Mouse (Mus musculus) limb, embryonic 10.5 days (tissue): ENCODE measurements around the gene Hyal5. TPM values are rescaled to one million over a fixed set of nuclear protein-coding genes. Genes with fewer than 3 reads are reported as not detected.

Source experiments
- DNase-seq: peaks from one replicate; pipeline ENCODE4 v3.0.0-alpha.2; 2017; ENCODE audit warnings: low spot score
- H3K27ac ChIP-seq: fragments of 300-500 bp; sonication (generic); 2 replicates; pipeline ENCODE4 v1.5.1; 2016; ENCODE audit warnings: mild to moderate bottlenecking
- H3K27me3 ChIP-seq: fragments of 300-500 bp; sonication (generic); 2 replicates; pipeline ENCODE4 v1.6.1; 2016; ENCODE audit warnings: low read depth, mild to moderate bottlenecking; ENCODE audit not compliant: poor library complexity, severe bottlenecking
- H3K36me3 ChIP-seq: fragments of 300-500 bp; sonication (generic); 2 replicates; pipeline ENCODE4 v1.6.1; 2016; ENCODE audit warnings: mild to moderate bottlenecking, moderate library complexity
- H3K4me1 ChIP-seq: fragments of 300-500 bp; sonication (generic); 2 replicates; pipeline ENCODE4 v1.6.1; 2016
- H3K4me3 ChIP-seq: fragments of 300-500 bp; sonication (generic); 2 replicates; pipeline ENCODE4 v1.5.1; 2016; ENCODE audit warnings: mild to moderate bottlenecking, moderate library complexity
- H3K9me3 ChIP-seq: fragments of 300-500 bp; sonication (generic); replicated peaks from 2 replicates; pipeline ENCODE4 v1.6.1; 2016; ENCODE audit warnings: mild to moderate bottlenecking
- WGBS: fragments of 180-500 bp; shearing (Covaris S2); methylation state at CpG from one replicate; pipeline ENCODE4 v1.1.7; 2016; 5-methylcytosine and 5-hydroxymethylcytosine counted together
- polyA plus RNA-seq: library from polyadenylated mRNA; unstranded; fragments of >200 nt; fragmentation: Nextera tagmentation; extraction: Ambion mirVana; gene quantifications from 2 replicates; pipeline ENCODE4 v1.2.1, GENCODE M21; 2016

Hyal5 gene
- not detected in 2 replicates for polyA plus RNA-seq

DNA sequence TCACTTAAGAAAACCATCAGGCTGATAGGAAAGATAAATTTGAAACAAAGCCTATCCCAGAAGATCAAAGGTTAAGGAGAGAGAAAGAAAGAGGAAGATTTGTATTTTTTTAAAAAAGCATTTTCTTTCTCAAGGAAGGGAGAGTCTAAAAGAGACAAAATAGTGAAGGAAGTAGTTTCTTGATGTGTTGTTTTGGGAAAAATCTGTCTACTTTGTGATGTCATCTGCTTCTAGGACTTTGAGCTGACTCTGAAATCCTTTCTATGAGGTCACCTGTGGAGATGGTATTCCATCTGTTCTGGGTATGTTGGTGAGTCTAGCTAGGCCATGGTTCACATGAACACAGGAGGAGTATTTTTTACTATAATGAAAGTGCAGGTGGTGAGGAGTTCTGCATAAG is at the start of gene Hyal5:
Gene Hyal5, plus strand, starts transcription at position 301 of the 400 bp plus-strand sequence.
- H3K36me3 ChIP-seq = no peaks in the 10 kb centered on the region
- H3K4me3 ChIP-seq = no peak within 1 kb of the TSS
- no peaks in the 10 kb centered on the region for H3K4me1 ChIP-seq
- H3K27me3 ChIP-seq = no peaks in the 10 kb centered on the region
- DNase-seq = no peak
- H3K27ac ChIP-seq = no peak within 1 kb of the TSS
- H3K9me3 ChIP-seq = no peaks in the 10 kb centered on the region

DNA sequence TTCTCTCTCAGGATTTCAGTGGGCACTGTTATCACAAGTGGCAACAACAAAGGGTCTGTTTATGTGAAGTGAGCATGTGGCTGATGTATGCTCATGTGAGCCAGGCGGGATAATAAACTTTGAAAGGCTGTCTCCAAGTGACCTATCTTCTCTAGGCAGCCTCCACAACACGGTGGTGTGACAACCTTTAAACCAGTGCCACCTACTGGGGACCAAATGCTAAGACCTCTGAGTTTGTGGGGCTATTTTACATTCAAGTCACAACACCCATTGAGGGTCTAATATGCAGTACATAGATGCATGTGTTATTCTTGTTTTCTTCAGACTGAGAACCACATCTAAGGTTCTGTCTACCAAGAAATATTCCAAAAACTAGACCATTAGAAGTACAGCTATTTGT is 35.7 kb upstream of the Hyal5 start:
- Histone ChIP-seq H3K9me3 (no peaks in the 10 kb centered on the region), H3K36me3 (no peaks in the 10 kb centered on the region), H3K4me3 (no peak overlapping the region), H3K27ac (no peak overlapping the region), H3K4me1 (no peaks in the 10 kb centered on the region), H3K27me3 (no peaks in the 10 kb centered on the region)
- WGBS = 57% methylated on average over 2 of the region's 2 CpGs
- DNase-seq = no peak

DNA sequence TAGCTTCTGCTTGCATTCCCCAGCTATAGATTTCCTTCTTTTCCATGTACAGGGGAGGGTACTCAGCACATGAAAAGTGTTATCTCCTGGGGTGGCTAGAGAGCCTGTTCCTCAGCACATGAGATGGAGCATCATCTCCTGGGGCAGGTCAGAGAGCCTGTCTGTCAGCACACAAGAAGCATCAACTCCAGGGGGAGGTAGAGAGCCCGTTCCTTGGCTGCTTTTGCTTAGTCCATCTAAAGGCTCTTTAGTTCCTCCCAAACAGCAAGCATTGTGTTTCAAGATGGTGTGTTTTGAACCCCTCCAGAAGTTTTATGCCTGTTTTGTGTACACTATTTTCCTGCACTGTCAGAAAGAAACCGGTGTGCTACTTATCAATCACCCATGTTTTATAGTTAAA is 2.5 kb downstream of the Hyal5 start:
- H3K36me3 ChIP-seq = no peaks in the 10 kb centered on the region
- H3K4me3 ChIP-seq = no peak overlapping the region
- H3K27ac ChIP-seq = no peak overlapping the region
- H3K27me3 ChIP-seq = no peaks in the 10 kb centered on the region
- H3K9me3 ChIP-seq = no peaks in the 10 kb centered on the region
- no peak for DNase-seq
- no peaks in the 10 kb centered on the region for H3K4me1 ChIP-seq
- 48% methylated on average over 2 of the region's 2 CpGs for WGBS

DNA sequence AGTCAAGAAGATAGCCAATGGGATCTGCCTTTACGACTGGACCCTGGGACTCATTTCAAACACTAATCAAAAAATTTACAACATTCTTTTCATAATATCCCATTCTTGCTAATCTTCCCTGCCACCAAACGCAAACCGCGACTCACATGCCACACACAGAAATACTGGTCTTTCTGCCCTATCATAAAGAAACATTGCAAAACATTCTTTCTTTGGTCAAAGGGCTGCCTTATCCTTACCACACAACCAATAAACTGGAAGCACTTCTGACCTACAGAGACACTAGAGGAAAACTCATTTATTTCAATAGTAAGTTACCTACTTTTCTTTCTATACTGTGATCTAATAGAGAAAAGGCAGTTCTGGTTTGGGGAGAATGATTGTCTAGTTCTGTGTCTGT is 5.9 kb downstream of the Hyal5 start:
- no peaks in the 10 kb centered on the region for H3K9me3 ChIP-seq
- DNase-seq = no peak
- no peaks in the 10 kb centered on the region for H3K36me3 ChIP-seq
- H3K27ac ChIP-seq = no peak overlapping the region
- H3K4me1 ChIP-seq = no peaks in the 10 kb centered on the region
- WGBS = 93% methylated on average over 4 of the region's 4 CpGs
- no peaks in the 10 kb centered on the region for H3K27me3 ChIP-seq
- no peak overlapping the region for H3K4me3 ChIP-seq

DNA sequence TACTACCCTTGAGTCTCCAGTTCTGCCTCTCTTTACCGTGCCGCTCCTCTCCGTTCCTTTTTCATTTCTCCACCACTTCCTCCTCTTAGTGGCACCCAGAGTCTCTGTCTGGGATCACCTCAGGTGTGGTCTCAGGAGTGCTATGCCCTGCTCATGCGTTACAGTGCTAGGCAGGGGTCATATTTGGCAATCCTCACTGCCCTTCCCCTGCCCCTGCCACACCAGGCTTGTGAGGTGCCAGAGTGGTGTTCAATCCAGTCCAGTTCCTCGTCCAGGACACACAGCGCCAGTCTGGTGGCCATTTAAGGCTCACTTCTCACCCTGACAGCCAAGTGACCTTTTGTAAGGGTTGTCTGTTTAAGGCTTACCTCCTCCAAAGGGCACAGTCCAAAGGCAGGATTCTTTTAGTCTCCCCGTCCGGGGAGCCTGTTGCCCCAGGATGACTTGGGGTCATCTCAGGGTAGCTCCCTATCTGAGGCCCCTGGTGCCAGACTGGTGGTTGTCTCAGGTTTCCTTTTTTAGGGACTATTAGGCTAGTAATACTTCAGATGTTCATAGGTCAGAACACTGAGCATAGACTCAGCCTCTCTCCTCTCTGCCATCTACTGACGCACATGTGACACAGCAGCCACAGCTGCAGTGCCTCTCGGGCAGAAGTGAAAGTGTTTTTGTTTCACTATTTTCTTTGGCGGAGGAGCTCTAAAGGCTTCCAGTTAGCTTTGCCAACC is 36.5 kb downstream of the Hyal5 start:
- 74% methylated on average over 11 of the region's 11 CpGs for WGBS
- no peak overlapping the region for H3K27ac ChIP-seq
- H3K4me1 ChIP-seq = no peaks in the 10 kb centered on the region
- no peak overlapping the region for H3K4me3 ChIP-seq
- no peaks in the 10 kb centered on the region for H3K9me3 ChIP-seq
- no peaks in the 10 kb centered on the region for H3K36me3 ChIP-seq
- no peaks in the 10 kb centered on the region for H3K27me3 ChIP-seq
- peak; percentile 29 for DNase-seq

DNA sequence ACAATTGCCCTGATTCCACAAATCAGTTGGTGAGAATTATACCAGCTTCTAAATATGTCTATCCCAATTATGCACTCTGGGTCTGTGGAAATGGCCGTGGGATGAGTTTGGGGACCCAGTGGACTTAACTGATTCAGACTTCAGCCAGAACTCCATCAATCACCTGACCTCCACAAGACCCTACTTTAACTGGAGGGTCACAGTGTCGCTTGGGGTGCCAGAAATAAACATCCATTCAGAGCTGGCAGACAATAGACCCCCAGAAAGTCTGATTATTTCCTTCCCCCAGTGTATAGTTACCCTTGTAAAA is 37.0 kb downstream of the Hyal5 start:
- no peaks in the 10 kb centered on the region for H3K27me3 ChIP-seq
- H3K4me1 ChIP-seq = no peaks in the 10 kb centered on the region
- H3K4me3 ChIP-seq = no peak overlapping the region
- no peaks in the 10 kb centered on the region for H3K9me3 ChIP-seq
- DNase-seq = no peak
- WGBS = 53% methylated on average over 2 of the region's 2 CpGs
- H3K27ac ChIP-seq = no peak overlapping the region
- H3K36me3 ChIP-seq = no peaks in the 10 kb centered on the region

DNA sequence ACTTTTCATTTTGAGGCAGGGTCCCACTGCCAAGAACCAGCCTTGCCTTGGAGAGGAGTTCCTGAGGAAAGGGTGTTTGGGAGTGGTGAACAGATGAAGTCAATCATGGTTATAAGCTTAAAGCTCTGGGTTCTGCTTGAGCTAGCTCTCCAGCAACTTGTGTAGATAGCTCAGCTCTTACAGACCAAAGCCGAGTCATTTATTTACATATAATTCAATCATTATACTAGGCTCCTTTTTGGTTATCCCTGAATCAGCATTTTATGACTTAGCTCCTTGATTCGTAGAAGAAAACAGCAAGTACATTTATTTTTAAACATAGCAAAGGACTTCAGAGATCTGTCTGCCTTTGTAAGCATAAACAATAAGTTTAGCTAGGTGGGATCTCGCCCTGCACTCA is 47.3 kb downstream of the Hyal5 start:
- Histone ChIP-seq H3K9me3 (no peaks in the 10 kb centered on the region), H3K4me3 (no peak overlapping the region), H3K4me1 (no peaks in the 10 kb centered on the region), H3K36me3 (no peaks in the 10 kb centered on the region), H3K27ac (no peak overlapping the region), H3K27me3 (no peaks in the 10 kb centered on the region)
- DNase-seq = no peak
- 81% methylated on average over 3 of the region's 3 CpGs for WGBS

DNA sequence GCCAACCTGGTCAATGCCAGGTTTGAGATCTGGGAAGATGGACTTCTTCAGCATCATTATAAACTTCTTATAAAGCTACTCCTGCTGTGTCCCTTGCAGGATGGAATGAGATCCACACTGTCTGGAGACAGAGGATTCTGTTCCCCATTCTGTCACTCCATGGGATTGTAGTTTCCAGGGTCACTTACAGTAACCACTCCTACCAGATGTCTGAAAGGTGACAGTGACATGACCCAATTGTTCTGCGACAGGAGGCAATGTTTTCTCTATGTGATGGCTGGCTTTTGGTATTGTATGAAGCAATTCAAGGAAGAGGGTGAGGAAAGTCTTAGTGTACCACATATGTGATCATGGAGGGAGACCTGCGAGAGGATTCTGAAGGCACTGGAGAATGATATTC is 50.0 kb downstream of the Hyal5 start:
- H3K27me3 ChIP-seq = no peaks in the 10 kb centered on the region
- no peaks in the 10 kb centered on the region for H3K9me3 ChIP-seq
- WGBS = 90% methylated on average over 2 of the region's 2 CpGs
- no peaks in the 10 kb centered on the region for H3K36me3 ChIP-seq
- H3K4me3 ChIP-seq = no peak overlapping the region
- no peak for DNase-seq
- H3K4me1 ChIP-seq = no peaks in the 10 kb centered on the region
- H3K27ac ChIP-seq = no peak overlapping the region

DNA sequence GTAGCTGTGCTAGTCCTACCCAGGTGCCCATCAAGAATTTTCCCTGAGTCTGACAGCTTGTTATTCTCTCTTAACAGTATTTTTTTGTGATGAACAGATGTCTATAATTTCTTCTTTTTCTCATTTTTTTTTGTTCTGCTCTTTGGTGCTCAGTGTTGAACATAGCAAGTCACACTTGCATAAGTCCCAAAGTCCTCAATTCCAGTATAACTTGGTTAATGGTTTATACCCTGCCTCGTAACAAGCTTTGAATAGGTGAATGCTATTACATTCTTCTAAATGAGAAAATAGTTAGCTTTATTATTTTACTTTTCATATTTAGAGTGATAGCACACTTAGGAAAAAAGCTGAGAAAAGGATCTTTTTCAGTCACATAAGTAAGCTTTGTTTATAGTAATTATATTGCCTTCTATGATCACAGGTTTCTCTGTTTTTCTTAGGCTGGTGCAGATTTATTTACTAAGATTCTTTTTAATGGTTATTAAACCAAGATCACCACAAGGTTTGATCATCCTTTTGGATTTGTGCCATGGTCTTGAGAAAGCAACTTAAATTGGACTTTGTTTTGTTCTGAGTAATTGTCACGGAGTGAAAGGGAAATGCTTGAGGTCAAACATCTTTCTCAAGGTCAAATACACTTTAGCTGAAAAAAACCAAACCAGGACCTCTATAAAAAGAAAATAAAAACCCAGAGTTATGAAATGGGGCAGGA is 52.4 kb downstream of the Hyal5 start:
- Histone ChIP-seq H3K36me3 (no peaks in the 10 kb centered on the region), H3K4me1 (no peaks in the 10 kb centered on the region), H3K27ac (no peak overlapping the region), H3K27me3 (no peaks in the 10 kb centered on the region), H3K4me3 (no peak overlapping the region), H3K9me3 (no peaks in the 10 kb centered on the region)
- 73% methylated on average over 2 of the region's 2 CpGs for WGBS
- no peak for DNase-seq

DNA sequence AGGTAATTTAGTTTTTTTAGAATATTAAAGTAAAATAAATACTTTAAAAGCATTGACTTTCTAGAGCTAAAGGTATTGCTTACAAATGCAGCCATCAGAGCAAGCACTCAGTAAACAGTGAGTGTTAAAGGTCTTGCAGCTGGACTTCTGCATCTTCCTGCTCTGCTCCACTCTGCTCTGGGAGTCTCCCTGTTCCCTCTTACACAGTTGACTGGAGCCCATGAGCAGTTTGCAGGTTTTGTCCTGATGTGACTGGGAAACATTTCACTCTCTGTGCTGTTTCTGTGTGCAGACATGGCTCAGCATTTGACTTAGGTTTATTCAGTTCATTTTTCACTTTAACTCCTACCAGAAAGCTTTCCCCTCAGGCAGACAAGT is 52.9 kb downstream of the Hyal5 start:
- Histone ChIP-seq H3K4me1 (no peaks in the 10 kb centered on the region), H3K36me3 (no peaks in the 10 kb centered on the region), H3K27ac (no peak overlapping the region), H3K4me3 (no peak overlapping the region), H3K9me3 (no peaks in the 10 kb centered on the region), H3K27me3 (no peaks in the 10 kb centered on the region)
- DNase-seq = no peak

DNA sequence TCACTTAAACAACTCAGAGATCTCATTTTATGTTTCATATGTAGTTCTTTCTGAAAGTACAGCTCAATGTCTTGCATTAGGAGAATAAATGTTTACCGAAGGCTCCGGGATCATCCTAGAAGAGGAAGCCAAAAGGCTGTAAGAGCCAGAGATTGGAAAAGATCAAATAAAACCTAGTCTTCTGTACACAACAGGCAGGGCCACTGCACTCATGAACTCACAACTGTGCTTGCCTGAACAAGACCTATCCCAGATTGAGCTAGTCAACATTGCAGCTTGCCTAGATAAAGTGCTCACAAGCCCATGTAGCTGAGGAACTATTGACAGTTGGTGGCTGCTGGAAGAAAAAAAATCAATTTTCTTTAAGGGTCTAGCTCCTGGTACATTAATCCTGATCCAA is 55.8 kb downstream of the Hyal5 start:
- no peak overlapping the region for H3K27ac ChIP-seq
- H3K27me3 ChIP-seq = no peaks in the 10 kb centered on the region
- H3K36me3 ChIP-seq = no peaks in the 10 kb centered on the region
- no peak for DNase-seq
- 99% methylated on average over 2 of the region's 2 CpGs for WGBS
- no peaks in the 10 kb centered on the region for H3K4me1 ChIP-seq
- H3K4me3 ChIP-seq = no peak overlapping the region
- H3K9me3 ChIP-seq = no peaks in the 10 kb centered on the region

DNA sequence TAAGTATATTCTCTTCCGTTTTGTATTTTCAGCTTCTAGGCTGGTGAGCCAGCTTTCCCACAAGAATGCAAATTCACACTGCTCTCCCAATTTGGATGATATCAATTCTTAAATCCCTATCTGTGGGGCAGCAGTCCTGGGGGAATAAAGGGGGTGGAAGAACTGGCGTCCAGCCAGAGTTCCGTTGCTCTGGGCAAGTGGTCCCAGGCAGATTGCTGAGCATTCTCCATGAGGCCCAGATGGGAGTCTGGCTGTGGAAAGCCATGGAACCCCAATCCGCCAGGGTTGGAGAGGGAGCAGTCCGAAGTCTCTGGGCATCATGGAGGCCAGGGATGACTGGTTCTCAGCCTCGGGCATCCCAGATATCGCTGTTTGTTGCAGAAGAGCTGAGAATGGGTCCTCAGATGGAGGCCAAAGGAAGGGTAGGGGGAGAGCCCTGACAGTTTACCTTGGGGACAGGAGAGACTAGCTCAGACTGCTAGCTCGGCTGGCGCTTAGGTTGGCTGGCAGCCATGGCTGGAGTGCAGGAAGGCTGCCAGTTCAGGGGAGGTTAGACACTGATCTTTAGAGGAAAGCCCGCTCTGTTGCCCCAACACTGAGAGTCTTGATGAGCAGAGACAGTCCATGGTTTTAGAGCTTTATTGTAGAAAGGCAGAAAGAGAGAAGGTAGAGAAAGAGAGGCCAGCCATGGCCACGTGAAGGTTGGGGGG is 67.4 kb downstream of the Hyal5 start:
- Histone ChIP-seq H3K4me3 (no peak overlapping the region), H3K4me1 (no peaks in the 10 kb centered on the region), H3K27me3 (no peaks in the 10 kb centered on the region), H3K36me3 (no peaks in the 10 kb centered on the region), H3K27ac (no peak overlapping the region), H3K9me3 (no peaks in the 10 kb centered on the region)
- no peak for DNase-seq
- 89% methylated on average over 11 of the region's 11 CpGs for whole genome bisulfite sequencing
